In the genomic region with DNA sequence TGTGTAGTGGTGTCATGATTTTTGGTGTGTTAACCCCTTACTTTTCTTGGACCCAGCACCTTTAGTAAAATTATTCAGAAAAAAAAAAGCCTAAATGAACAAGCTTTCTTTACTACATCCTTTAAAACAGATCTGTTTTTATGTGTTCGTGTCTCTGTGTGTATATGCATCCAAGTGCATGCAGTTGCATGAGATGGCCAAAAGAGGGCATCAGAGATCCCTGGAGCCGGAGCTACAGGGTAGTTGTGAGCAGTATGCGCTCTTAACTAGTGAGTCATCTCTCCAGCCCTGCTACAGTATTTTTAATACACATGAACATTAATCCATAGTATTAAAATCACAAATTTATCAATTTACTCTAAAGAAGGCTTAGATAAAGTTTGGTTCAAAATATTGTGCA, we compare ENCODE assay signal across 23 mouse cellular contexts. TPM values are rescaled to one million over a fixed set of nuclear protein-coding genes. Genes with fewer than 3 reads are reported as not detected.
DNase-seq lines count a peak whose midpoint lies in the region; ATAC-seq and TF ChIP-seq lines count a peak whose summit lies in the region.
"Had no signal": no experiment of that assay in that cellular context is flagged by ENCODE, and none has a peak within 500 bp of the region (broad histone marks: within the 10 kb centered on the region; RNA-seq: fewer than 3 reads in every experiment).

No protein-coding gene starts in this region.

- no peak for TF ChIP-seq EP300 in liver, postnatal 0 days (IDR thresholded peaks at IDR 0.05; ENCODE audit: low read depth)

- WGBS in hindbrain, postnatal 0 days, result 91% methylated on average over 3 of the region's 3 CpGs
- WGBS in hindbrain, embryonic 11.5 days, result 94% methylated on average over 3 of the region's 3 CpGs
- WGBS in liver, postnatal 0 days (ENCODE audit: insufficient replicate concordance), result 80% methylated on average over 3 of the region's 3 CpGs
- 82% methylated on average over 3 of the region's 3 CpGs for WGBS in liver, embryonic 12.5 days (ENCODE audit: insufficient replicate concordance)

- no peak overlapping the region for H3K27ac ChIP-seq in hindbrain, postnatal 0 days
- no peak overlapping the region for H3K27ac ChIP-seq in hindbrain, embryonic 11.5 days (ENCODE audit: low read depth, low read length)
- no peak overlapping the region for H3K27ac ChIP-seq in liver, postnatal 0 days (ENCODE audit: low read depth)
- H3K27ac ChIP-seq in liver, embryonic 12.5 days, result no peak overlapping the region
- H3K27ac ChIP-seq: forebrain, embryonic 10.5 days; hindbrain, embryonic 15.5 days; limb, embryonic 12.5 days; liver, embryonic 15.5 days; macrophage; midbrain, embryonic 10.5 days; neural tube, embryonic 12.5 days had no signal

- H3K4me2 ChIP-seq in hindbrain, postnatal 0 days (ENCODE audit: low read depth, low read length), result no peak overlapping the region
- no peak overlapping the region for H3K4me2 ChIP-seq in hindbrain, embryonic 11.5 days (replicated peaks; ENCODE audit: low read depth, low read length)
- no peak overlapping the region for H3K4me2 ChIP-seq in liver, postnatal 0 days (ENCODE audit: low read depth, low read length)
- no peak overlapping the region for H3K4me2 ChIP-seq in liver, embryonic 12.5 days
- H3K4me2 ChIP-seq: hindbrain, embryonic 15.5 days; limb, embryonic 12.5 days; liver, embryonic 15.5 days; neural tube, embryonic 12.5 days had no signal

- H3K36me3 ChIP-seq in hindbrain, postnatal 0 days (ENCODE audit: insufficient read depth, low read length), result no peaks in the 10 kb centered on the region
- H3K36me3 ChIP-seq in hindbrain, embryonic 11.5 days (ENCODE audit: control insufficient read depth, insufficient read depth, low read length), result no peaks in the 10 kb centered on the region
- H3K36me3 ChIP-seq in liver, postnatal 0 days (replicated peaks; ENCODE audit: insufficient read depth, low read length), result no peaks in the 10 kb centered on the region
- no peaks in the 10 kb centered on the region for H3K36me3 ChIP-seq in liver, embryonic 12.5 days
- H3K36me3 ChIP-seq: forebrain, embryonic 10.5 days; hindbrain, embryonic 15.5 days; limb, embryonic 12.5 days; liver, embryonic 15.5 days; midbrain, embryonic 10.5 days; neural tube, embryonic 12.5 days had no signal

- 0 out of 2 replicates have a peak, but pooled peaks have one; percentile 15 for TF ChIP-seq CTCF in hindbrain, postnatal 0 days (IDR thresholded peaks at IDR 0.05; ENCODE audit: low read depth)
- peak; percentile 40 for TF ChIP-seq CTCF in liver, postnatal 0 days (IDR thresholded peaks at IDR 0.05; ENCODE audit: low read depth)
- TF ChIP-seq CTCF in brain, embryonic 14.5 days (IDR thresholded peaks at IDR 0.05; ENCODE audit: borderline replicate concordance, extremely low read depth, insufficient read depth, insufficient read length), result peak; percentile 18; the same call in 1 of the 2 replicates

- H3K4me3 ChIP-seq in hindbrain, postnatal 0 days (ENCODE audit: low read length), result no peak overlapping the region
- no peak overlapping the region for H3K4me3 ChIP-seq in hindbrain, embryonic 11.5 days (ENCODE audit: low read depth, low read length)
- no peak overlapping the region for H3K4me3 ChIP-seq in liver, postnatal 0 days (ENCODE audit: low read depth, low read length)
- no peak overlapping the region for H3K4me3 ChIP-seq in liver, embryonic 12.5 days
- H3K4me3 ChIP-seq: forebrain, embryonic 10.5 days; hindbrain, embryonic 15.5 days; limb, embryonic 12.5 days; liver, embryonic 15.5 days; midbrain, embryonic 10.5 days; neural tube, embryonic 12.5 days had no signal

- no peak overlapping the region for H3K9ac ChIP-seq in hindbrain, postnatal 0 days (replicated peaks; ENCODE audit: low read length)
- no peak overlapping the region for H3K9ac ChIP-seq in hindbrain, embryonic 11.5 days (ENCODE audit: low read depth, low read length)
- H3K9ac ChIP-seq in liver, postnatal 0 days (replicated peaks), result no peak overlapping the region
- H3K9ac ChIP-seq in liver, embryonic 12.5 days, result no peak overlapping the region
- H3K9ac ChIP-seq: hindbrain, embryonic 15.5 days; limb, embryonic 12.5 days; liver, embryonic 15.5 days; neural tube, embryonic 12.5 days had no signal

- peaks cover 5% of the 10 kb centered on the region for H3K4me1 ChIP-seq in hindbrain, postnatal 0 days (ENCODE audit: insufficient read depth, low read length)
- no peaks in the 10 kb centered on the region for H3K4me1 ChIP-seq in hindbrain, embryonic 11.5 days (replicated peaks; ENCODE audit: control insufficient read depth, insufficient read depth, low read length)
- no peaks in the 10 kb centered on the region for H3K4me1 ChIP-seq in liver, postnatal 0 days (ENCODE audit: insufficient read depth)
- H3K4me1 ChIP-seq in liver, embryonic 12.5 days, result no peaks in the 10 kb centered on the region
- H3K4me1 ChIP-seq: liver, embryonic 15.5 days had no signal

- H3K9me3 ChIP-seq in hindbrain, postnatal 0 days (ENCODE audit: low read length), result no peaks in the 10 kb centered on the region
- H3K9me3 ChIP-seq in hindbrain, embryonic 11.5 days (ENCODE audit: control insufficient read depth, low read length), result no peaks in the 10 kb centered on the region
- H3K9me3 ChIP-seq in liver, postnatal 0 days (ENCODE audit: low read length), result peaks cover 7% of the 10 kb centered on the region; the same call in 1 of the 2 replicates
- H3K9me3 ChIP-seq in liver, embryonic 12.5 days (replicated peaks), result 0 out of 2 replicates have a peak, but pooled peaks cover 4% of the 10 kb centered on the region
- H3K9me3 ChIP-seq: forebrain, embryonic 10.5 days; hindbrain, embryonic 15.5 days; limb, embryonic 12.5 days; liver, embryonic 15.5 days; midbrain, embryonic 10.5 days; neural tube, embryonic 12.5 days had no signal

- DNase-seq in hindbrain, postnatal 0 days (ENCODE audit: low spot score), result no peak
- no peak for DNase-seq in hindbrain, embryonic 11.5 days (ENCODE audit: low spot score)
- DNase-seq in liver, postnatal 0 days, result no peak
- peak; percentile 11 for DNase-seq in ES-CJ7 (ENCODE audit: low read depth, low spot score)
- DNase-seq in brain, embryonic 14.5 days (ENCODE audit: low read depth), result no peak
- no peak for DNase-seq in embryo, embryonic 10 days (ENCODE audit: low spot score)
- DNase-seq: cerebellum, adult 2 months; cerebellum, postnatal 36 days; heart, postnatal 36 days; kidney, adult 18-20 months; kidney, postnatal 36 days; layer of hippocampus, adult 9-11 months; right cerebral cortex, adult 18-20 months; thymus, adult 18-20 months had no signal

- no peak for TF ChIP-seq POLR2A in brain, embryonic 14.5 days (IDR thresholded peaks at IDR 0.05; ENCODE audit: borderline replicate concordance, extremely low read depth, insufficient read depth, insufficient read length, poor library complexity, severe bottlenecking)

- no peaks in the 10 kb centered on the region for H3K27me3 ChIP-seq in hindbrain, postnatal 0 days (ENCODE audit: insufficient read depth, low read length)
- no peaks in the 10 kb centered on the region for H3K27me3 ChIP-seq in hindbrain, embryonic 11.5 days (ENCODE audit: control insufficient read depth, insufficient read depth, low read length)
- H3K27me3 ChIP-seq in liver, postnatal 0 days (ENCODE audit: insufficient read depth, low read length), result no peaks in the 10 kb centered on the region
- H3K27me3 ChIP-seq in liver, embryonic 12.5 days (replicated peaks), result no peaks in the 10 kb centered on the region
- H3K27me3 ChIP-seq: hindbrain, embryonic 15.5 days; limb, embryonic 12.5 days; liver, embryonic 15.5 days; neural tube, embryonic 12.5 days had no signal

- no peak for ATAC-seq in hindbrain, postnatal 0 days
- ATAC-seq in hindbrain, embryonic 11.5 days (ENCODE audit: low FRiP score), result no peak
- ATAC-seq in liver, postnatal 0 days, result no peak
- no peak for ATAC-seq in liver, embryonic 12.5 days

RNA-seq across cellular contexts. Expression of a gene that starts 14.0 kb away (rescaled TPM):
- total RNA-seq in hindbrain, postnatal 0 days (2014; rRNA removed), result 3.3 and 4.5 TPM in 2 replicates
- 6.2 and 7.2 TPM in 2 replicates for polyA plus RNA-seq in hindbrain, postnatal 0 days (2015; fragmentation: Nextera tagmentation; extraction: Ambion mirVana)
- 25.9 and 31.5 TPM in 2 replicates for polyA plus RNA-seq in hindbrain, embryonic 11.5 days (2014; fragmentation: Nextera tagmentation; extraction: Ambion mirVana)
- 7.4 and 9.8 TPM in 2 replicates for polyA plus RNA-seq in liver, postnatal 0 days (2015; fragmentation: Nextera tagmentation; extraction: Ambion mirVana)
- polyA plus RNA-seq in liver, embryonic 12.5 days (2016; fragmentation: Nextera tagmentation; extraction: Ambion mirVana), result 17.4 TPM in 2 replicates
- polyA plus RNA-seq in brain, embryonic 14.5 days (2012; rRNA removed), result 7.4 and 10.6 TPM in 2 replicates
- total RNA-seq: monocyte, adult 5-6 weeks had no signal
